Mouse (Mus musculus): ENCODE results near the gene Arhgap24. TPM values are rescaled to one million over a fixed set of nuclear protein-coding genes. Genes with fewer than 3 reads are reported as not detected.
"Not testable (repeated sequence)": the region's sequence is repeated elsewhere in the genome, so short reads cannot be mapped to it uniquely, and the experiment has no call there.

The Arhgap24 gene
- polyA plus RNA-seq, 1 experiment = 152 TPM

GRCm38 (mm10) chr5:102903487-102903886 is 422.3 kb downstream of the Arhgap24 start:
- Histone ChIP-seq H3K4me1 (ENCODE audit: control insufficient read depth, insufficient read depth, low read length) (peaks cover 21% of the 10 kb centered on the region), H3K27me3 (replicated peaks; ENCODE audit: control insufficient read depth, insufficient read depth, low read length) (no peaks in the 10 kb centered on the region), H3K27ac (ENCODE audit: insufficient read depth, low read depth, low read length) (peak overlapping the region; percentile 86), H3K4me3 (ENCODE audit: insufficient read depth, low read depth, low read length) (no peak overlapping the region), H3K36me3 (ENCODE audit: control insufficient read depth, insufficient read depth, low read length) (no peaks in the 10 kb centered on the region; the same call in 1 of the 2 replicates)
- peak; percentile 91 for DNase-seq
- 40% methylated on average over 9 of the region's 9 CpGs for whole genome bisulfite sequencing
- TF ChIP-seq CTCF (conservative IDR thresholded peaks at IDR 0.05; ENCODE audit: insufficient read depth, insufficient read length, low read depth, low read length) (no peak), POLR2A (IDR thresholded peaks at IDR 0.05; ENCODE audit: low read depth, low read length) (no peak)

- Histone ChIP-seq H3K27me3 (replicated peaks; ENCODE audit: control insufficient read depth, insufficient read depth, low read length) (no peaks in the 10 kb centered on the region), H3K4me3 (ENCODE audit: insufficient read depth, low read depth, low read length) (no peak overlapping the region), H3K4me1 (ENCODE audit: control insufficient read depth, insufficient read depth, low read length) (peaks cover 16% of the 10 kb centered on the region), H3K27ac (ENCODE audit: insufficient read depth, low read depth, low read length) (peak overlapping the region; percentile 42; the same call in 1 of the 2 replicates), H3K36me3 (ENCODE audit: control insufficient read depth, insufficient read depth, low read length) (no peaks in the 10 kb centered on the region; the same call in 1 of the 2 replicates)
- TF ChIP-seq CTCF (conservative IDR thresholded peaks at IDR 0.05; ENCODE audit: insufficient read depth, insufficient read length, low read depth, low read length) = no peak
- TF ChIP-seq POLR2A (IDR thresholded peaks at IDR 0.05; ENCODE audit: low read depth, low read length) = no peak
- 55% methylated on average over 12 of the region's 12 CpGs for WGBS
- DNase-seq = peak; percentile 27
Observed at GRCm38 (mm10) chr5:102904066-102904465, 422.9 kb downstream of the Arhgap24 start.

- 74% methylated on average over 13 of the region's 13 CpGs for WGBS
- peaks cover 8% of the 10 kb centered on the region for H3K4me1 ChIP-seq (ENCODE audit: control insufficient read depth, insufficient read depth, low read length)
- no peaks in the 10 kb centered on the region for H3K36me3 ChIP-seq (ENCODE audit: control insufficient read depth, insufficient read depth, low read length)
- no peak overlapping the region for H3K4me3 ChIP-seq (ENCODE audit: insufficient read depth, low read depth, low read length)
- H3K27me3 ChIP-seq (replicated peaks; ENCODE audit: control insufficient read depth, insufficient read depth, low read length) = no peaks in the 10 kb centered on the region
- DNase-seq = no peak
- H3K27ac ChIP-seq (ENCODE audit: insufficient read depth, low read depth, low read length) = no peak overlapping the region
- TF ChIP-seq POLR2A (IDR thresholded peaks at IDR 0.05; ENCODE audit: low read depth, low read length) (no peak), CTCF (conservative IDR thresholded peaks at IDR 0.05; ENCODE audit: insufficient read depth, insufficient read length, low read depth, low read length) (no peak)
Observed at GRCm38 (mm10) chr5:102905441-102906211, 424.4 kb downstream of the Arhgap24 start.

GRCm38 (mm10) chr5:102920199-102920598 is 439.0 kb downstream of the Arhgap24 start:
- H3K36me3 ChIP-seq (ENCODE audit: control insufficient read depth, insufficient read depth, low read length) = no peaks in the 10 kb centered on the region
- 36% methylated on average over 2 of the region's 2 CpGs for WGBS

GRCm38 (mm10) chr5:102926786-102927185 is 445.6 kb downstream of the Arhgap24 start:
- no peaks in the 10 kb centered on the region for H3K36me3 ChIP-seq (ENCODE audit: control insufficient read depth, insufficient read depth, low read length)
- DNase-seq = no peak
- no peaks in the 10 kb centered on the region for H3K4me1 ChIP-seq (ENCODE audit: control insufficient read depth, insufficient read depth, low read length)
- no peak overlapping the region for H3K27ac ChIP-seq (ENCODE audit: insufficient read depth, low read depth, low read length)
- 73% methylated on average over 5 of the region's 5 CpGs for WGBS
- no peak overlapping the region for H3K4me3 ChIP-seq (ENCODE audit: insufficient read depth, low read depth, low read length)
- H3K27me3 ChIP-seq (replicated peaks; ENCODE audit: control insufficient read depth, insufficient read depth, low read length) = no peaks in the 10 kb centered on the region
- TF ChIP-seq CTCF (conservative IDR thresholded peaks at IDR 0.05; ENCODE audit: insufficient read depth, insufficient read length, low read depth, low read length) = no peak
- TF ChIP-seq POLR2A (IDR thresholded peaks at IDR 0.05; ENCODE audit: low read depth, low read length) = no peak

More at GRCm38 (mm10) chr5:102920199-102920598, 439.0 kb downstream of the Arhgap24 start:
- peak; percentile 56 for DNase-seq
- Histone ChIP-seq H3K27me3 (replicated peaks; ENCODE audit: control insufficient read depth, insufficient read depth, low read length) (no peaks in the 10 kb centered on the region), H3K4me1 (ENCODE audit: control insufficient read depth, insufficient read depth, low read length) (no peaks in the 10 kb centered on the region), H3K27ac (ENCODE audit: insufficient read depth, low read depth, low read length) (no peak overlapping the region), H3K4me3 (ENCODE audit: insufficient read depth, low read depth, low read length) (no peak overlapping the region)
- TF ChIP-seq POLR2A (IDR thresholded peaks at IDR 0.05; ENCODE audit: low read depth, low read length) (no peak), CTCF (conservative IDR thresholded peaks at IDR 0.05; ENCODE audit: insufficient read depth, insufficient read length, low read depth, low read length) (no peak)

GRCm38 (mm10) chr5:102930161-102930560 is 449.0 kb downstream of the Arhgap24 start:
- Histone ChIP-seq H3K4me3 (ENCODE audit: insufficient read depth, low read depth, low read length) (no peak overlapping the region), H3K27ac (ENCODE audit: insufficient read depth, low read depth, low read length) (no peak overlapping the region)
- no peak for TF ChIP-seq POLR2A (IDR thresholded peaks at IDR 0.05; ENCODE audit: low read depth, low read length)
- no peak for TF ChIP-seq CTCF (conservative IDR thresholded peaks at IDR 0.05; ENCODE audit: insufficient read depth, insufficient read length, low read depth, low read length)

GRCm38 (mm10) chr5:102943864-102944630 is 462.9 kb downstream of the Arhgap24 start:
- 67% methylated on average over 17 of the region's 17 CpGs for WGBS
- DNase-seq = peak; percentile 33
- H3K4me3 ChIP-seq (ENCODE audit: insufficient read depth, low read depth, low read length); H3K4me1 ChIP-seq (ENCODE audit: control insufficient read depth, insufficient read depth, low read length); H3K27ac ChIP-seq (ENCODE audit: insufficient read depth, low read depth, low read length); H3K27me3 ChIP-seq (replicated peaks; ENCODE audit: control insufficient read depth, insufficient read depth, low read length); H3K36me3 ChIP-seq (ENCODE audit: control insufficient read depth, insufficient read depth, low read length): not testable (repeated sequence)

More at GRCm38 (mm10) chr5:102930161-102930560, 449.0 kb downstream of the Arhgap24 start:
- H3K36me3 ChIP-seq (ENCODE audit: control insufficient read depth, insufficient read depth, low read length) = no peaks in the 10 kb centered on the region
- no peaks in the 10 kb centered on the region for H3K27me3 ChIP-seq (replicated peaks; ENCODE audit: control insufficient read depth, insufficient read depth, low read length)
- 69% methylated on average over 6 of the region's 6 CpGs for WGBS
- no peaks in the 10 kb centered on the region for H3K4me1 ChIP-seq (ENCODE audit: control insufficient read depth, insufficient read depth, low read length)
- DNase-seq = peak; percentile 17

All from kidney, adult 2 months (tissue).